ENCODE assay signal across 8 mouse cellular contexts in the genomic region with DNA sequence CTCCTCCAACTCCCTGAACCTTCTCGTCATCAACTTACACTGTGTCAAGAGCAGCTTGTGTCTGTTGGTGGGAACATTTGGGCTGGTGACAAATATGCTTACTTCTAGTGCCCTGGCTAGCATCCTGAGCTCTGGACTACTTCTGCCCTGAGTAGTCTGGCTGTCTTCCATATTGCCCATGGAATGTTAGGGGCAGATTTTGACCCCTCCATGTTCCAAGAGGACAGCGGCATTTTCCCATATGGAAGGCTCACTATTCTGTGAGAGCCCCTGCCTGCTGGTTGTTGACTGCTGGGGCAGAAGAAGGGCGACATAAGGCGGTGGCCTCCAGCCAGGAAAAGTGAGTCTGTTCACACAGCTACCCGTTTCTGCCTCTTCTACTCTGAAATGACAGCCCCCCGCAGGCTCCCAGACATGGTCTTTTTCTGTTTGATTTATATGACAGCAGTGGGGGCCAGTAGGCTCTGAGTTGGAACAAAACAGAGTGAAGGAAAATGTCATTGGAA. TPM values are rescaled to one million over a fixed set of nuclear protein-coding genes. Genes with fewer than 3 reads are reported as not detected.
A peak's percentile ranks its signal among the peaks of the same experiment; 100 is the strongest.
DNase-seq lines count a peak whose midpoint lies in the region; ATAC-seq and TF ChIP-seq lines count a peak whose summit lies in the region.

No protein-coding gene starts in this region.

- H3K36me3 ChIP-seq in hindbrain, embryonic 14.5 days (replicated peaks; ENCODE audit: control insufficient read depth, insufficient read depth), result peaks cover 41% of the 10 kb centered on the region
- peaks cover 4% of the 10 kb centered on the region; the same call in 1 of the 2 replicates for H3K36me3 ChIP-seq in midbrain, embryonic 15.5 days (replicated peaks)

- no peak overlapping the region for H3K4me2 ChIP-seq in hindbrain, embryonic 14.5 days (replicated peaks)
- no peak overlapping the region for H3K4me2 ChIP-seq in midbrain, embryonic 15.5 days

- no peak overlapping the region for H3K9ac ChIP-seq in hindbrain, embryonic 14.5 days
- H3K9ac ChIP-seq in midbrain, embryonic 15.5 days, result no peak overlapping the region

- peak; percentile 61; the same call in 1 of the 2 replicates for ATAC-seq in hindbrain, embryonic 14.5 days (ENCODE audit: low FRiP score)
- ATAC-seq in midbrain, embryonic 15.5 days (replicated peaks), result no peak

- no peaks in the 10 kb centered on the region for H3K27me3 ChIP-seq in hindbrain, embryonic 14.5 days (ENCODE audit: control insufficient read depth, insufficient read depth, low read length)
- no peaks in the 10 kb centered on the region for H3K27me3 ChIP-seq in midbrain, embryonic 15.5 days (replicated peaks)

- H3K27ac ChIP-seq in gastrocnemius, adult 2 months, result peak overlapping the region; percentile 80
- H3K27ac ChIP-seq in hindbrain, embryonic 14.5 days, result peak overlapping the region; percentile 54
- H3K27ac ChIP-seq in midbrain, embryonic 15.5 days, result 0 out of 2 replicates have a peak overlapping the region, but pooled peaks have one; percentile 12

- no peak for TF ChIP-seq CTCF in gastrocnemius, adult 2 months (IDR thresholded peaks at IDR 0.05)

- 44% methylated on average over 6 of the region's 6 CpGs for WGBS in hindbrain, embryonic 14.5 days
- 60% methylated on average over 6 of the region's 6 CpGs for WGBS in midbrain, embryonic 15.5 days

- peaks cover 16% of the 10 kb centered on the region; the same call in 1 of the 2 replicates for H3K4me1 ChIP-seq in hindbrain, embryonic 14.5 days (replicated peaks; ENCODE audit: control insufficient read depth, insufficient read depth, low read length)
- peaks cover 7% of the 10 kb centered on the region for H3K4me1 ChIP-seq in midbrain, embryonic 15.5 days

- no peaks in the 10 kb centered on the region for H3K9me3 ChIP-seq in hindbrain, embryonic 14.5 days (ENCODE audit: control insufficient read depth, low read length)
- no peaks in the 10 kb centered on the region for H3K9me3 ChIP-seq in midbrain, embryonic 15.5 days

- DNase-seq in gastrocnemius, adult 2 months, result peak; percentile 46
- DNase-seq in gastrocnemius, postnatal 4 days (ENCODE audit: low spot score in 2 of 2), result no peak
- DNase-seq in right cerebral cortex, postnatal 10 days (ENCODE audit: low spot score in 2 of 2), result peak; percentile 75 to 77
- no peak for DNase-seq in right cerebral cortex, postnatal 36 days (ENCODE audit: low spot score in 2 of 2)
- peak; percentile 61 for DNase-seq in hindbrain, embryonic 14.5 days (ENCODE audit: low spot score)
- DNase-seq in spleen, postnatal 10 days (ENCODE audit: low spot score in 2 of 2), result no peak
- DNase-seq in MN1 (ENCODE audit: low spot score), result no peak

- intact Hi-C loops in gastrocnemius, adult 2 months (cut with DNase I), result no loop called here

- peak overlapping the region; percentile 25; the same call in 1 of the 2 replicates for H3K4me3 ChIP-seq in gastrocnemius, adult 2 months
- no peak overlapping the region for H3K4me3 ChIP-seq in hindbrain, embryonic 14.5 days (replicated peaks; ENCODE audit: low read length)
- H3K4me3 ChIP-seq in midbrain, embryonic 15.5 days, result no peak overlapping the region

RNA-seq across cellular contexts. Expression of gene Srebf1, which starts 33.8 kb away (rescaled TPM):
- 10 to 100 TPM; 27.5 to 43.4 TPM for total RNA-seq in gastrocnemius, adult 2 months (2021)
- total RNA-seq in gastrocnemius, postnatal 4 days (2021), result 10 to 100 TPM; 48.6 to 53.1 TPM
- 37.3 and 40.3 TPM in 2 replicates for polyA plus RNA-seq in hindbrain, embryonic 14.5 days (2014; fragmentation: Nextera tagmentation; extraction: Ambion mirVana)
- 37.0 and 38.3 TPM in 2 replicates for polyA plus RNA-seq in midbrain, embryonic 15.5 days (2015; fragmentation: Nextera tagmentation; extraction: Ambion mirVana)

Comparison
In these comparisons a context has a peak if more than half of its experiments do, and no peak if none do; other contexts are left out.
1. DNase-seq: peak in gastrocnemius, adult 2 months (single experiment), right cerebral cortex, postnatal 10 days (2 of 2) and hindbrain, embryonic 14.5 days (single experiment); none in gastrocnemius, postnatal 4 days (0 of 2), right cerebral cortex, postnatal 36 days (0 of 2), spleen, postnatal 10 days (0 of 2) and MN1 (single experiment).
2. H3K27ac ChIP-seq: peak in every context shown above with its lines; median percentile 80 in gastrocnemius, adult 2 months; 54 in hindbrain, embryonic 14.5 days; 12 in midbrain, embryonic 15.5 days.